Mouse (Mus musculus): ENCODE measurements around the gene Fads3. TPM values are rescaled to one million over a fixed set of nuclear protein-coding genes. Genes with fewer than 3 reads are reported as not detected.

Fads3 gene
- polyA plus RNA-seq, 1 experiment, result 341 TPM

DNA sequence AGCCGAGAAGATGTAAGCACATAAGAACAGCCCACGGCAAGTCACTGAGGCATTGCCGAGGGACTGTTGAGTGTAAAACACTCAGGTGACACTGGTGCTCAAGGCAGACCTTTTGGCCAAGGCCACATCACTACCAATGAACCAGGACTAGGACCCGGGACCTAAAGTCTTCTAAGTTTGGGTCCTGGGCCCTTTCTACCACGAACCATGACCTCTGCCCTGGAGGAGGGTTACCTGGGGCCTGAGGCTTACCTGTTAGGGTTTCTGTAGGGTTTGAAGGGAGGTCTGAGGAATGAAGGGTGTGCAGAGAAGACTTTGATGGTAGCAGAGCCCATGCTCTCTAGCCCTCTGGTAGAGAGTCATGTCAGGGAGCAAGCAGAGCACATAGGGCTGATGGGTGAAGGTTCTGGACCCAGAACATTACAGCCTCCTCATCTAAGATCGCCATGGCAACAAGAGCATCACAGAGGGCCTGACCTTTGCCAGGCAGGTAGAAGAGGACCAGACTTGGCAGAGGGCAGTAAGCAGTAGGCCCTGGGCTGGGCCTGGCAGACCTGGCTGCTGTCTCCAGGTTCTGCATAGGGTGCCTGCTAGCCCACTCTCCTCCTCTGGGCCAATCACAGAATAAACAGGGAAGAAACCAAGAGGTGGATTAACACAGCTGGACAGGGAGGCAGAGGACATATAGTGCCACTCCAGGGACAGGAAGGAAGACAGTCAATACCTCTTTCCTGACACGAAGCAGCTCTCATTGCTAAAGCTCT is 40.0 kb upstream of the Fads3 start, which contains the start of the genes Best1 and Rab3il1:
TSS of gene Best1 (minus strand) at position 428 of the 764 bp plus-strand sequence.
TSS of gene Rab3il1 (plus strand) at position 464 of the 764 bp plus-strand sequence.
- TF ChIP-seq CTCF (IDR thresholded peaks at IDR 0.05; ENCODE audit: insufficient read depth, low read length) (no peak), POLR2A (IDR thresholded peaks at IDR 0.05; ENCODE audit: borderline replicate concordance, extremely low read depth, low read depth, low read length) (no peak)
- Histone ChIP-seq H3K4me3 (replicated peaks; ENCODE audit: extremely low read depth, low read depth, low read length) (no peak within 1 kb of the TSS), H3K4me1 (ENCODE audit: control insufficient read depth, insufficient read depth, low read length) (no peaks in the 10 kb centered on the region)
- WGBS, result 84% methylated on average over 7 of the region's 7 CpGs
- no peak for DNase-seq

DNA sequence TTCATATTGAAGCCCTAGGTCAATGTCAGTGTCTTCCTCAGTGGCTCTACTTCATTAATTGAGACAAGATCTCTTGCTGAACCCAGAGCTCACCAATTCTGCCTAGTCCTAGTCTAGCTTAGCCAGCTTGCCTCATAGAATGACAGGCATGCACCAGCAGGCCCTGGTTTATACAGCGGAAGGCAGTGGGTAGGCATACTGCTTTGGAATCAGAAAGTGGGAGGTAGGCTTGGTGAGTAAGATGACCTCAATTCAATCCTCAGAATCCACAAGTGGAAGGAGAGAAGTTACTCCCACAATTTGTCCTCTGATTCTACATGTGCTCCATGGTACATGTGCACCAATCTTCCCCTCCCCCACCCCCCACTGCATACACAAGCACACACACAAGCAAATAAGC is 37.7 kb upstream of the Fads3 start:
- Histone ChIP-seq H3K4me1 (ENCODE audit: control insufficient read depth, insufficient read depth, low read length) (no peaks in the 10 kb centered on the region), H3K4me3 (replicated peaks; ENCODE audit: extremely low read depth, low read depth, low read length) (no peak overlapping the region)
- DNase-seq, result no peak
- no peak for TF ChIP-seq POLR2A (IDR thresholded peaks at IDR 0.05; ENCODE audit: borderline replicate concordance, extremely low read depth, low read depth, low read length)
- no peak for TF ChIP-seq CTCF (IDR thresholded peaks at IDR 0.05; ENCODE audit: insufficient read depth, low read length)
- 86% methylated on average over 1 of the region's 1 CpGs for WGBS

DNA sequence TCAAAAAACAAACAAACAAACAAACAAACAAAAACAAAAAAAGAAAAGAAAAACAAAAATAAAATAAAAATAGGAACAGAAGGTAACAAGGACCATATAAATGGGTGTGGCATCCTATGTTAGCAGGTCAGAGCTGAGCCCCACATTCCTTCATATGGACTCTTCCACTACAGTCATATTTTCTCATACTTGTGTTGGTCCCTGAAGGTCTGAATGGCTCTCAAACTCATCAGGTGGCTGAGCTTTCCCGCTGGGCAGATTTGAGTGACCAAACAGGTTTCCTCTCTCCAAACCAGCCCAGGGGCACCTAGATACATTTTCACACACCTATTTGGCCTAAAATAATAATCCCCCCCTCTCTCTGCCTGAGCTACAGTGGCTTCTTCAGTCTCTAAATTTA is 30.0 kb upstream of the Fads3 start:
- 52% methylated on average over 1 of the region's 1 CpGs for WGBS
- no peak for DNase-seq
- Histone ChIP-seq H3K4me1 (ENCODE audit: control insufficient read depth, insufficient read depth, low read length) (no peaks in the 10 kb centered on the region), H3K4me3 (replicated peaks; ENCODE audit: extremely low read depth, low read depth, low read length) (no peak overlapping the region)
- no peak for TF ChIP-seq CTCF (IDR thresholded peaks at IDR 0.05; ENCODE audit: insufficient read depth, low read length)
- TF ChIP-seq POLR2A (IDR thresholded peaks at IDR 0.05; ENCODE audit: borderline replicate concordance, extremely low read depth, low read depth, low read length), result no peak

DNA sequence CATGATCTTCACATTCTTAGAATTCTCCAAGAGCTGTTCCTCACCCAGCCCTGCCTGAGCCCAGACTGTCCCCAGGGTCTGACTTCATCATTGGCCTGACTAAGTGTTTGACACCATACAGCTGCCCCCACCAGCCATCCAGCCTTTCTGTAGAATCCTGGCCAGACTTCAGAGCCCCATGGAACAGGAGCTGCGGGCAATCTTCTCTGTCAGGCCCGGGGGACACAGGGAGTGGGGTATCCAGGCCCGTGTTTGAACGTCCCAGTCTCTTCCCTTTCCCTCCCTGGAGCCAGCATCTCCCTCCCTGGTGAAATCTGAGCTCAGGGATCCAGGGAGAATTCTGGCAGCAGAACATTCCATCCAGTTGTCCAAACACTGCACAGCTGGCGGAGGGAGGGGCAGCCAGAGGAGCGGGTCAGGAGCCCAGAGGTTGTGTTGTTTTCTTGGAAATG is 28.5 kb upstream of the Fads3 start:
- 40% methylated on average over 6 of the region's 6 CpGs for WGBS
- H3K4me3 ChIP-seq (replicated peaks; ENCODE audit: extremely low read depth, low read depth, low read length), result no peak overlapping the region
- TF ChIP-seq CTCF (IDR thresholded peaks at IDR 0.05; ENCODE audit: insufficient read depth, low read length) (no peak), POLR2A (IDR thresholded peaks at IDR 0.05; ENCODE audit: borderline replicate concordance, extremely low read depth, low read depth, low read length) (no peak)
- no peaks in the 10 kb centered on the region for H3K4me1 ChIP-seq (ENCODE audit: control insufficient read depth, insufficient read depth, low read length)
- DNase-seq, result peak; percentile 24

DNA sequence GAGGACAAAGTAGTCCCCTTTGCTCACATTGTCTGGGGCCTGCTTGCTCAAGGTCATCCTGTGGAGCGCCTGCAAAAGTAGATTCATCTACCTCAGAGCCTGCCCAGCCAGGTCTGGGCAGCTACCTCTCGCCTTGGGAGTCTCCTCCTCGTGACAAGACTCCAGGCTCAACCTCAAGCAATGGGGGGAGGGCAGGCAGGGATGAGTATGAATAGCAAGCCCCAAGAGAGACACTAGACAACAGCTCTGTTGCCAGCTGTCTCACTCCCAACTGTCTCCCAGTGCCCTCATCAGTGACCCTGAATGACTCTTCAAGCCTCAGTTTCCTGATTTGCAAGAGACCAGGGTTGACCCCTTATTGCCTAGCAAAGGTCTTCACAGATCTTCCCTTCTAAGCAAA is 28.0 kb upstream of the Fads3 start:
- WGBS, result 59% methylated on average over 3 of the region's 3 CpGs
- TF ChIP-seq CTCF (IDR thresholded peaks at IDR 0.05; ENCODE audit: insufficient read depth, low read length), result no peak
- TF ChIP-seq POLR2A (IDR thresholded peaks at IDR 0.05; ENCODE audit: borderline replicate concordance, extremely low read depth, low read depth, low read length), result no peak
- no peak for DNase-seq

DNA sequence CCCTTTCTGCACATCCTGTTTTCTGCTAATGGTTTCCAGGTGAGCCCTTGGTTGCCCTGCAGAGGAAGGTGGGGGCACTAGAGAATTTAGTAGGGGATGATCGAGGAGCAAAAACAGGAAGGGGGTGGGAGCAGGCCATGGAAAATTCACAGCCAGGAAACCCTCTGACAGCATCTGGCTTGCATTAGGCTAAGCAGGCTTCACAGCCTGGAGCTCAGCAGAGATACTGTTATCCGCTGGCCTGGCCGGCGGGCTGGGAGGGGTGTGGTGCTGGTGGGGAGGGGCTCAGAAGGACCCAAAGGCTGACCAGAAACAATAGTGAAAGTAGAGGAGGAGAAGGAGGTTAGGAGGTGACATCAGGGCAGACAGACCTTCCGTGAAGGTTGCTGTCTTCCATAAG is 27.5 kb upstream of the Fads3 start:
- no peak for DNase-seq
- TF ChIP-seq POLR2A (IDR thresholded peaks at IDR 0.05; ENCODE audit: borderline replicate concordance, extremely low read depth, low read depth, low read length), result no peak
- no peak for TF ChIP-seq CTCF (IDR thresholded peaks at IDR 0.05; ENCODE audit: insufficient read depth, low read length)
- 46% methylated on average over 5 of the region's 5 CpGs for WGBS
- Histone ChIP-seq H3K4me3 (replicated peaks; ENCODE audit: extremely low read depth, low read depth, low read length) (no peak overlapping the region), H3K4me1 (ENCODE audit: control insufficient read depth, insufficient read depth, low read length) (peaks cover 6% of the 10 kb centered on the region)

More for the DNA sequence above, 28.0 kb upstream of the Fads3 start:
- H3K4me1 ChIP-seq (ENCODE audit: control insufficient read depth, insufficient read depth, low read length), result peaks cover 2% of the 10 kb centered on the region
- H3K4me3 ChIP-seq (replicated peaks; ENCODE audit: extremely low read depth, low read depth, low read length), result no peak overlapping the region

DNA sequence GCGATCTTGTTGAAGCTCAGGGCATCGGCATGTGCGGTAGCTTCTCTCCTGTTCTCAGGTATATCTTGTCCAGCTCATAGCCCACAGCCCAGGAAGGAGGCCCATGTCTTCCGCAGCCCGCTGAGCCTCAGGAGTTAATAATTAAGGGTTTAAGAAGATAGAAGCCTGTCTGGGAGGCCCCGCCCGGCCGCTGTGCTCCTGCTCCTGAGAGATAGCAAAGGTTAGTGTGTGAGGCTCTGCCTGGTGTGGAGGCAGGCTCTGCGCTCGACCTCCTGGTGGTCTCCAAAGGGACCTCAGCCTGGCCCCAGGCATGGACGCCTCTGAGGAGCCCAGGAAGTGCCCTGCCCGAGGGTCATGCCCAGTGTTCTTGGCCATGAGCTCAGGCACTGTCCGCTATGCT is 26.5 kb upstream of the Fads3 start:
- Histone ChIP-seq H3K4me3 (replicated peaks; ENCODE audit: extremely low read depth, low read depth, low read length) (no peak overlapping the region), H3K4me1 (ENCODE audit: control insufficient read depth, insufficient read depth, low read length) (peaks cover 6% of the 10 kb centered on the region)
- no peak for DNase-seq
- no peak for TF ChIP-seq CTCF (IDR thresholded peaks at IDR 0.05; ENCODE audit: insufficient read depth, low read length)
- TF ChIP-seq POLR2A (IDR thresholded peaks at IDR 0.05; ENCODE audit: borderline replicate concordance, extremely low read depth, low read depth, low read length), result no peak
- WGBS, result 83% methylated on average over 13 of the region's 13 CpGs

DNA sequence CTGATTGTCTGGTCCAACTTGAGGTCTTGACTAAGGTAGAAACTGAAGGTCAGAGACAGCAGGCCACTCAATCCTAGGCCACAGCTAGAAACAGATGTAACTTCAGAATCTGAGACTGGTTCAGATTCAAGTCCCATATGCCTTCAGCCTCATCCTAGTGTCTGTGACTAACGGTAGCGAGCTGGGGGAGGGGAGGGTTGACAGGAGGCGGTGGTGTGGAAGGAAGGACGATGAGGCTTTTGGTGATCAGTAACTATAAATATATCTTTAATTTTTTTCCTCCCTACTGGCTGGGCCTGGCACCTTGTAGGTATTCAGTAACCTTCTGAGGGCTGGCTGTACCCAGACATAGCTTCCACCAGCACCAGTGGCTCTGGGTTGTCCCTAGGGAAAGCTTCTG is 25.9 kb upstream of the Fads3 start:
- no peak overlapping the region for H3K4me3 ChIP-seq (replicated peaks; ENCODE audit: extremely low read depth, low read depth, low read length)
- H3K4me1 ChIP-seq (ENCODE audit: control insufficient read depth, insufficient read depth, low read length), result peaks cover 6% of the 10 kb centered on the region
- DNase-seq, result no peak
- WGBS, result 71% methylated on average over 4 of the region's 4 CpGs
- TF ChIP-seq POLR2A (IDR thresholded peaks at IDR 0.05; ENCODE audit: borderline replicate concordance, extremely low read depth, low read depth, low read length), result no peak
- TF ChIP-seq CTCF (IDR thresholded peaks at IDR 0.05; ENCODE audit: insufficient read depth, low read length), result no peak

DNA sequence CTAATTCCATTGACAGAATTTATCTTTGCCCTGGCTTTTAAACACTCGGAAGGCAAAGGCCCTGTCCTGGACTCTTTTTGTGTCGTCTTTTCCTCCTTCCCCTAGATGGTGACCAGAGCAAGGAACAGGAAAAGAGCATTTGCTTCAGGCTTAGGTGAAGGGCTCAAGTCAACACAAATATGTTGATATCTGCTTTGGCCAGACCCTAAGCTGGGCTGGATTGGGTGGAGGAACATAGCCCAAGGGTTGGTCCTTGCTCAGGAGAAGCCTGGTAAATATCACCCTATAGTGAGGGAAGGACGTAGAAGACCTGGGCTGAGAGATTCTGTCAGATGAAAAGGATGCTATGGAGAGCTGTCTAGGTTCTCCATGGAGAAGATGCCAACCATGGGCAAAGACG is 25.2 kb upstream of the Fads3 start:
- TF ChIP-seq CTCF (IDR thresholded peaks at IDR 0.05; ENCODE audit: insufficient read depth, low read length), result no peak
- TF ChIP-seq POLR2A (IDR thresholded peaks at IDR 0.05; ENCODE audit: borderline replicate concordance, extremely low read depth, low read depth, low read length), result no peak
- Histone ChIP-seq H3K4me3 (replicated peaks; ENCODE audit: extremely low read depth, low read depth, low read length) (no peak overlapping the region), H3K4me1 (ENCODE audit: control insufficient read depth, insufficient read depth, low read length) (peaks cover 6% of the 10 kb centered on the region)
- 92% methylated on average over 4 of the region's 4 CpGs for WGBS
- DNase-seq, result no peak
